Mouse (Mus musculus) G1E (cell line): Measurements from ENCODE around the gene Itfg1.

Source experiments
- CTCF ChIP-seq: IDR thresholded peaks from 2 replicates; pipeline ENCODE4 v1.5.1; 2012; ENCODE audit warnings: low read depth, low read length, inconsistent platforms, mixed read lengths
- GATA1 ChIP-seq: IDR thresholded peaks from 2 replicates; pipeline ENCODE4 v1.6.1; 2012; ENCODE audit warnings: borderline replicate concordance, low read length, inconsistent platforms, mixed read lengths
- TAL1 ChIP-seq: conservative IDR thresholded peaks from 2 replicates; pipeline ENCODE4 v1.6.1; 2012; ENCODE audit warnings: low read depth, low read length, inconsistent platforms, mixed read lengths

DNA sequence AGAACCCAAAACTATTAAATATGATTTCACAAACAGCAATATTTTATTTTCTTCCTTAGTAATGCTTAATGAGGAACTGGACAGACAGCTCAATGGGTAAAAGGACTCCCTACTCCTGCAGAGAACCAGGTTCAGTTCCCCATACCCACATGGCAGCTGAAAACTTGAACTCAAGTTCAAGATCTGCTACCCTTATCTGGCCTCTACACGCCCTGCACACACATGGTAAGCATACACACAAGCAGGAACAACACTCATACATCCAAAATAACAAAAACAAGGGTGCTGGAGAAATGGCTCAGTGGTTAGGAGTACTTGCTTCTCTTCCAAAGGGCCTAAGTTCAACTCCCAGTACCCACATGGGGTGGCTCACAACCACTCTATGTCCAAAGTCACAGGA is 39.3 kb downstream of the Itfg1 start:
- no peak for TF ChIP-seq GATA1
- TF ChIP-seq CTCF, result no peak
- no peak for TF ChIP-seq TAL1
